Mouse (Mus musculus) megakaryocyte progenitor cell, adult 5-6 weeks (primary cell): Measurements from ENCODE around the gene Prtg. TPM values are rescaled to one million over a fixed set of nuclear protein-coding genes. Genes with fewer than 3 reads are reported as not detected.

ENCODE experiments used
- ATAC-seq: replicated peaks from 2 replicates; pipeline ENCODE4 v1.8.0; 2016; ENCODE audit warnings: mild to moderate bottlenecking, moderate TSS enrichment, inconsistent platforms; ENCODE audit not compliant: poor library complexity
- total RNA-seq, 2 experiments: library from RNA; stranded (forward) in 1 of 2; stranded (reverse) in 1 of 2; fragments of 157-497, 149-512 nt in 1 of 2; fragments of 200-1000 nt in 1 of 2; gene quantifications; 2 replicates each; pipeline versions ENCODE4 v1.2.3 to v1.2.4; 2015 to 2017

Prtg gene
- total RNA-seq, 2 experiments from 2014 or later: not detected

DNA sequence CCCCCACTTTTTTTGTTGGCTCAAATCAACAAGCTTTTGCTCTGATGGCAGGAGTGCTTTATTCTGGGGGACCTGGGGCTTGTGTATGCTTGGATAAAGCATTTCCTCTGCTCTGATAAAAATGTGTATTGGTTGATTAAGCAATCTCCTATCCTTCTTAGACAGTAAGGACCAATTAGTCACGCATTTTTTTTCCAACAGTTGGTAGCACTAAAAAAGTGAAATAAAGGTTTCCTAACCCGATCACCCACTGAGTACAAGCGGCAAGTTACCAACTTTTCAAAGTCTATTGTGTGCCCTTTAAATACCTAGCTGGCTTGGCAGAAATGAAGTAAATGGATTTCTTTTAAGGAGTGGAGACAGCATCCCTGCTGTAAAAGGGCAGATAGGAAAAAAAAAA, 1.9 kb downstream of the Prtg start:
- 0 out of 2 replicates have a peak, but pooled peaks have one; percentile 11 for ATAC-seq

GRCm38 (mm10) chr9:72809077-72809476, 2.4 kb downstream of the Prtg start:
- ATAC-seq: no peak

GRCm38 (mm10) chr9:72810607-72811006, 3.9 kb downstream of the Prtg start:
- ATAC-seq: no peak

- ATAC-seq: no peak
Observed at GRCm38 (mm10) chr9:72812091-72812490, 5.4 kb downstream of the Prtg start.

GRCm38 (mm10) chr9:72812594-72813570, 6.2 kb downstream of the Prtg start:
- peak; percentile 72 for ATAC-seq

DNA sequence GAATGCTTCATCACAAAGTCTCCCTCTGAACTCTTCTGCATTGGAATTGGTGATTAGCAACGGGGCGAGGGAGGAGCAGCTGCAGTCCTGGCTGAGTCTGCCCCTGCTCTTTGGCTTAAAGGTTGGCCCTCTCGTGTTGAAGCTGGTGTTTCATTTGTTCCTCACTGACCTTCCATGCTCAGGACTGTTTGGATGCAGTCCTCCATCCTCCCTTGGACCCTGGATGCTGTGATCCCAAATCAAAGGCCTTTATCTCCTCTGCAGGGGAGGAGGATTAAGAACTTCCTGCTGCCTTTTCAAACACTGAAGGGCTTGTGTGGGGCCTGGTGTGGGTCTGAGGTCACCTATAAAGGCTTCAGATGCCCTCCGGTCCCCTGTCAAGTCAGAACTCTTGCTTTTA, 18.8 kb downstream of the Prtg start:
- ATAC-seq: no peak

- no peak for ATAC-seq
Observed at GRCm38 (mm10) chr9:72825976-72826375, 19.3 kb downstream of the Prtg start.

DNA sequence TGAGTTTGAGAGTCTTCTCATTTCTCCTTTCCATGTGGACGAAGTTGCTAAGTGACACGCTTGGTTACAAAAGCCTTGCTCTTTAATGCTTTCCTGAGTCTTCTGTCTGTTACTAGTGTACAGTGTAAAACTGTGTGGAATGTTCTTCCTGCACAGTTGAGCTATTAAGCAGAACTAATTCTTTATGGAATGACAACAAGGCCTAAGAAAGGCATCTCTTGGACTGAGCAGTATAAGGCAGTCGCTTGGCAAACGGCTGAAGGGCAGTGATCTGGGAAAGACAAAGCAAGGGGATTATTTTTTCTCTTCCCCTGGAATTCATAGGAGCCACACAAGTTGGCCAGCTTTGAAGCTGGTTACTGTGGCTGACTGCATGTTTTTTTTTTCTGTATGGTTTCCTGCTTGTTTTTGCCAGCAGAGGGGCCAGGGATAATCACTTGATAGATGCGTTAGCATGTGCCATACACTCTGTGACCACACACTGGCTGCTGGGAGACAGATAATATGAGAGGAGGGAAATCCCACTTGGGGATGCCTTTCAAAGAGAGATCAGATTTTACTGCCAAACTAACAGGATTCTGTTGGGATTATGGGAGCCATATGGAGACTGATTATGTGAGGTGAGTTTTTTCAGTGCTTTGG, 22.1 kb downstream of the Prtg start:
- no peak for ATAC-seq

DNA sequence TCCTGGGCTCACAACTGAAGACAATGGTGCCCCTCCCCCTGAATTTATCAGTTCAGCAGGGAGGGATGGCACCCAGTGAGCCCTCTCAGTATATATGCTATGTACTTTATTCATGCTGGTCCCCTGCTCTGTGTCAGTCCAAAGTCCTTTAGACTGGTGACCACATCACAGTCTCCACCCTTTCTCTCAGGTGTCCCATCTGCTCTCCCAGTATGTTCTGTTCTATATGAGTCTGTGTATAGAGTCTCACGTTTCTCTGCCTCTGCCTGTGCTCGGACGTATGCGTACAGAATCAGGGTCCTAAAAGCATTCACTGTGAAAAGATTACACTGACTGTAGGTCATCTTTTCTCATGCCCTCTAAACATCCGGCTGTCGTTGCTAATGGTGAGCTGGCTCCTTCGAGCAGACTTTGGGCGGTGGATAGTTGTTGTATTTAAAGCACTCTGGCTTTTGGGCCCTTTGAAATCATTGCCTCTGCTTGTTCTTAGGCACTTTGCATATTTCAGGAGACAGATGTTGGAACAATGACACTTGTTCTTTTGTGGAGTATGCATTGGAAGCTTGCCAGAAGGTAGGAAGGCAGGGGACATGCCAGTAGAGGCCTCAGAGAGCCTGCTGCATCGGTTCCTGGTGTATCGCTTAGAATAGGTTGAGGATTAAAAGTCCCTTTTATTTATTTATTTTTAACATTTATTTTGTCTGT, 27.5 kb downstream of the Prtg start:
- no peak for ATAC-seq

GRCm38 (mm10) chr9:72835007-72835406, 28.3 kb downstream of the Prtg start:
- ATAC-seq: no peak

DNA sequence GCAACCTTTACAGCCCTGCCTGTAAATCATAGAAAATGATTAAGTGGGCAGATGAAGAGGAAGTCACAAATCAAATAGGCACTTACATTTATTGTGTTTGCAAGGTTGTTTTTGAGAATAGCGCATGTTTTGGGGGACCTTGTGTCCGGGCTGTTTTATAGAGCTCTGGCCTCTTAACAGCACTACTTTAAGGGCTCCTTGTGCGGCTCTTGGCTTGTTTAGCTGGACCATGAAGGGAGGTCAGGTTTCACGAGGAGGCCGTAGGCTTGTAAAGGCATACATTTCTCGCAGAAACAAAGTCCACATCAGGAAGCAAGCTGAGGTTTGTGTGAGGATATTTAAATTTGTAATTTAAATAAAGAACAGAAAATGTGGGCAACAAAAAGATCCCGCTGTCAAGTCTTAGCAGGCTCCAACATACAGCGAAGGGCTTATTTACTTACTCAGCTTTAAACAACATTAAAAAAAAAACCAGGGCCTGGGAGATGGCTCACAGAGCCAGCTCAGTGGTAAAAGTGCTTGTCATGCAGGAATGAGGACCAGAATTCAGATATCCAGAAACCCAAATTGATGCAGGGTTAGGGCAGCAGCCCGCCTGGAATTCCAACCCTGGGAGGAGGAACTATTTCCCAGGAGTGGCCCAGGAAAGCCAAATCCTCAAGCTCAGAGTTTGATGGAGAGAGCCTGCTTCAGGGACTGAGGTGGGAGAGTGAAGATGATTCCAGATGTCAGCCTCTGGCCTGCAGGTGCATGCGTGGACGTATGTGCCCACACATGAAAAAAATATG, 30.2 kb downstream of the Prtg start:
- ATAC-seq: no peak

GRCm38 (mm10) chr9:72837598-72838160, 31.0 kb downstream of the Prtg start:
- ATAC-seq: no peak

DNA sequence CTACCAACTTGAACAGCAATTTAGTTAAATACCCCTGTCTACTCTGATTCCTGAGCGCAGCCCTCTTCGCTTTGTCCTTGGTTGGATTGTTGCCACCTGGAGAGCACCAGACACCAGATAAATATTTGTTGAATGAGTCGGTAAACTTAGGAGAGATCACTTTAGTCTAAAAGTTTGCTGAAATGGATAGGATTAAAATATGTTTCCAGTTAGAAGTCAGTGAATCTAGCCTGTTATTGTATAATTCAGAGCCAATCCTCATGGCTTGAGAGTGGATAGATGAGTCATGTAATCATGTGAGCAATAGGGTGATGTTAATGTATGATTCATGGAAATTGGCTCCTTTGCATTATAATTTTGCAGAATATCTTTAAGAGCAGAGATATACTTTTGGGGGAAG, 31.6 kb downstream of the Prtg start:
- no peak for ATAC-seq

DNA sequence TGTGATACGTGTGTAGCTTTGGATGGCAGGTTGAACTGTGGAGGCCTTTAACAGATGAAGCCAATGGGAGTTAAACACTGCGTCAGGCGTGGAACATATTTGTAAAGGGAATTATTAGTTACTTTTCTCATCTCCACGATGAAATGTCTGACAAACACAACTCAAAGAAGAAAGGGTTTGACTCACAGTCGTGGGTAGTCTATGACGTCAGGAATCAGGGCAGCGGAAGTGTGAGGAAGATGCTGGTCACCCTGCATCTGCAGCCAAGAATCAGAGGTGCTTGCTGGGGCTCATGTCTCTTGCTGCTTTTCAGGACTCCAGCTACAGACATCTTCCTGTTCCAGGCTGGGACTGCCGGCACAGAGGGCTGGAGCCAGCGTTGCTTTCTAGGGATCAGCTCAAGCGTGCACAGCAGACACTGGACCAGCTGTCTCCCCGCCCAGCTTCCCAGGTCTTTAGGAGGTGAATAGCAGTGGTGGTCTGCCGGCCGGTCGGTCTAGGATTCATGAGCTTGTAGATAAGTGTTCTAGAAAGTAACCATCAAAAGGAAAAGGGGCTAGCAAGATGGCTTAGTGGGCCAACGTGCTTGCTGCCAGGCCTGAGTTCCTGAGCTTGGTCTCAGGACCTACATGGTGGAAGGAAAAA, 32.8 kb downstream of the Prtg start:
- ATAC-seq: no peak

DNA sequence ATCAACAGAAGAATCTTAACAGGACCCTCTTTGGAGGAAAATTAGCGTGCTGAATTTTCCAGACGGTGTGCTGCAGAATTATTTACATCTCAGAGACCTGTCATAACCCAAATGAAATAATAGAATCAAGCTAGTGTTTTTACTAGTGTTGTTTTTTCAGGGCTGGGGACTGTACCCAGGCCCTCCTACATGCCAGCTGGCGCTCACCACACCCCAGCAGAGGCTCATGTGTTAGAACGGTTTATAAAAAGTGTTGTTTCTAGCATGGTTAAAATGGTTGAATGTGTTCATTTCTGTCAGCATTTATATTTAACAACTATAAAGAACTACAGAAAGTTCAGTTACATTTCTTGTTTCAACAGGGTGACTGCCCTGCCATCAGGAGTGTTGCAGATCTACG, 37.8 kb downstream of the Prtg start:
- ATAC-seq: no peak

DNA sequence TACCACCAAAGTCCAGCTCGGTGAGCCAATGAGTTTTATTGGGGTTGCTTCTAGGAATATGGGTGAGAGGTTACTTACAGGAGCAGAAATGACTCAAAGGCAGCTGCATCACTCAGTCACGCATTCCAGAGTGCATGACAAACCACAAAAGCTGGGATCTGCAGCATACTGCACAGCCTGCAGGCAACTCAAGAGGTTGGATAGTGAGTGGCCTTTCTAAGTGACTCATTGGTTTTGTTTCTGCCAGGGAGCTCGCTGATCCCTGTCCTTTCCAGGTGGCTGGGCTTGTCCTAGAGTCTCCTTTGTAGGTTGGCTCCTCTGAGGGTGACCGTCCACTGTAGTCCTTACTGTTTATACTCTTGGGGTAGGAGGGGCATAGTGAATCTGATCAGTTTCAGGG, 39.5 kb downstream of the Prtg start:
- ATAC-seq: no peak

DNA sequence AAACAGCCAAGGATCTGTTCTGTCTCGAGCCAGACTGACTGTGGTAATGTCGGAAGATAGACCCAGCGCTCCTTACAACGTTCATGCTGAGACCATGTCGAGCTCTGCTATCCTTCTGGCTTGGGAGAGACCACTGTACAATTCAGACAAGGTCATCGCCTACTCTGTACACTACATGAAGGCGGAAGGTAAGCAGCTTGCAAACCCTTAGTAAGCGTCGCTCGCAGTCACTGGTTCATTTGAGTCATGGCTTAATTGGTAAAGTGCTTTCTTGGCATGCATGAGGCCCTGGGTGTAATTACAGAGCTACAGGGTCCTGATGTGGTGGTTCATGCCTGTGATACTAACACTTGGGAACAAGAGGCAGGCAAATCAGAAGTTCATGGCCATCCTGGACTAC, 44.9 kb downstream of the Prtg start:
- no peak for ATAC-seq

- ATAC-seq: no peak
Observed at GRCm38 (mm10) chr9:72851979-72852378, 45.3 kb downstream of the Prtg start.

- no peak for ATAC-seq
Observed at GRCm38 (mm10) chr9:72853681-72854190, 47.1 kb downstream of the Prtg start.

DNA sequence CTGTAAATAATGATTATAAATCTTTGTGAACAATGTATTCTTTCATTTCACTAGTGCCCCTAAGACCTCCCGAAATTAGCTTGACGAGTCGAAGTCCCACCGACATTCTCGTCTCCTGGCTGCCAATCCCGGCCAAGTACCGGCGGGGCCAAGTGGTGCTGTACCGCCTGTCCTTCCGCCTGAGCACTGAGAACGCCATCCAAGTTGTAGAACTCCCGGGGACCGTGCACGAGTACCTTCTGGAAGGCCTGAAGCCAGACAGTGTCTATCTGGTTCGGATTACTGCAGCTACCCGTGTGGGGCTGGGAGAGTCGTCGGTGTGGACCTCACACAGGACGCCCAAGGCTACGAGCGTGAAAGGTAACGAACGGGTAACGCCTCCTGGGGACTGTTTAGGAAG, 50.0 kb downstream of the Prtg start:
- no peak for ATAC-seq
